Mouse (Mus musculus): ENCODE measurements around the gene Myh6. TPM values are rescaled to one million over a fixed set of nuclear protein-coding genes. Genes with fewer than 3 reads are reported as not detected.
A peak's percentile ranks its signal among the peaks of the same experiment; 100 is the strongest.
"Not testable (repeated sequence)": the region's sequence is repeated elsewhere in the genome, so short reads cannot be mapped to it uniquely, and the experiment has no call there.

The Myh6 gene
- total RNA-seq, 2 experiments from 2014 or later: 5.4 to 8.7 TPM

GRCm38 (mm10) chr14:54996793-54997192 lies 30.1 kb upstream of the Myh6 start:
- no peak for DNase-seq (ENCODE audit: low spot score in 2 of 2)
- intact Hi-C loops (cut with DNase I): no loop called here

GRCm38 (mm10) chr14:54995457-54996138 lies 28.9 kb upstream of the Myh6 start:
- intact Hi-C loops (cut with DNase I): no loop called here
- DNase-seq (ENCODE audit: low spot score in 2 of 2): peak; percentile 32 to 43

- intact Hi-C loops (cut with DNase I): no loop called here
Measured at GRCm38 (mm10) chr14:54994869-54995186, 28.1 kb upstream of the Myh6 start.

GRCm38 (mm10) chr14:54994136-54994868 lies 27.6 kb upstream of the Myh6 start, which contains the start of gene Myh7:
Gene Myh7, minus strand, starts transcription at chr14:54994626.
- peak; percentile 12 to 34 for DNase-seq (ENCODE audit: low spot score in 2 of 2)
- intact Hi-C loops (cut with DNase I): no loop called here

More at GRCm38 (mm10) chr14:54994869-54995186, 28.1 kb upstream of the Myh6 start:
- no peak for DNase-seq (ENCODE audit: low spot score in 2 of 2)

GRCm38 (mm10) chr14:54993636-54994035 lies 26.9 kb upstream of the Myh6 start:
- intact Hi-C loops (cut with DNase I): no loop called here
- no peak for DNase-seq (ENCODE audit: low spot score in 2 of 2)

- intact Hi-C loops (cut with DNase I): no loop called here
- no peak for DNase-seq (ENCODE audit: low spot score in 2 of 2)
Measured at GRCm38 (mm10) chr14:54992196-54992595, 25.5 kb upstream of the Myh6 start.

- intact Hi-C loops (cut with DNase I): no loop called here
- peak in 1 of 2 experiments; percentile 20 for DNase-seq (ENCODE audit: low spot score in 2 of 2)
Measured at GRCm38 (mm10) chr14:54989886-54990441, 23.2 kb upstream of the Myh6 start.

- no peak for DNase-seq (ENCODE audit: low spot score in 2 of 2)
- intact Hi-C loops (cut with DNase I): no loop called here
Measured at GRCm38 (mm10) chr14:54988882-54989281, 22.2 kb upstream of the Myh6 start.

- intact Hi-C loops (cut with DNase I); DNase-seq (ENCODE audit: low spot score in 2 of 2): not testable (repeated sequence)
Measured at GRCm38 (mm10) chr14:54988350-54988874, 21.7 kb upstream of the Myh6 start.

GRCm38 (mm10) chr14:54981934-54982333 lies 15.2 kb upstream of the Myh6 start:
- intact Hi-C loops (cut with DNase I): no loop called here
- no peak for DNase-seq (ENCODE audit: low spot score in 2 of 2)

- intact Hi-C loops (cut with DNase I): no loop called here
- DNase-seq (ENCODE audit: low spot score in 2 of 2): no peak
Measured at GRCm38 (mm10) chr14:54978664-54979063, 11.9 kb upstream of the Myh6 start.

GRCm38 (mm10) chr14:54976633-54977032 lies 9.9 kb upstream of the Myh6 start, which contains the start of gene Gm17428:
Gene Gm17428, plus strand, starts transcription at chr14:54976933.
- no peak for DNase-seq (ENCODE audit: low spot score in 2 of 2)
- intact Hi-C loops (cut with DNase I): no loop called here

- intact Hi-C loops (cut with DNase I): loop anchor here (1.0 kb wide), 1 partner anchor 26 kb away; no protein-coding TSS in a partner anchor
- peak; percentile 34 to 61 for DNase-seq (ENCODE audit: low spot score in 2 of 2)
Measured at GRCm38 (mm10) chr14:54974068-54974791, 7.5 kb upstream of the Myh6 start.

GRCm38 (mm10) chr14:54972786-54973185 lies 6.1 kb upstream of the Myh6 start:
- DNase-seq (ENCODE audit: low spot score in 2 of 2); intact Hi-C loops (cut with DNase I): not testable (repeated sequence)

- intact Hi-C loops (cut with DNase I): no loop called here
- DNase-seq (ENCODE audit: low spot score in 2 of 2): no peak
Measured at GRCm38 (mm10) chr14:54968344-54968743, 1.6 kb upstream of the Myh6 start.

GRCm38 (mm10) chr14:54967874-54968273 lies 1.1 kb upstream of the Myh6 start:
- intact Hi-C loops (cut with DNase I): no loop called here
- no peak for DNase-seq (ENCODE audit: low spot score in 2 of 2)

- intact Hi-C loops (cut with DNase I): no loop called here
- DNase-seq (ENCODE audit: low spot score in 2 of 2): no peak
Measured at GRCm38 (mm10) chr14:54965631-54966030, 1.1 kb downstream of the Myh6 start.

- intact Hi-C loops (cut with DNase I): no loop called here
- no peak for DNase-seq (ENCODE audit: low spot score in 2 of 2)
Measured at GRCm38 (mm10) chr14:54965044-54965443, 1.7 kb downstream of the Myh6 start.

- intact Hi-C loops (cut with DNase I): no loop called here
Measured at GRCm38 (mm10) chr14:54963727-54964126, 3.0 kb downstream of the Myh6 start.

GRCm38 (mm10) chr14:54962714-54963113 lies 4.0 kb downstream of the Myh6 start:
- DNase-seq (ENCODE audit: low spot score in 2 of 2): no peak
- intact Hi-C loops (cut with DNase I): no loop called here

More at GRCm38 (mm10) chr14:54963727-54964126, 3.0 kb downstream of the Myh6 start:
- no peak for DNase-seq (ENCODE audit: low spot score in 2 of 2)
